Mouse (Mus musculus): ENCODE results near the gene Btbd11.

DNA sequence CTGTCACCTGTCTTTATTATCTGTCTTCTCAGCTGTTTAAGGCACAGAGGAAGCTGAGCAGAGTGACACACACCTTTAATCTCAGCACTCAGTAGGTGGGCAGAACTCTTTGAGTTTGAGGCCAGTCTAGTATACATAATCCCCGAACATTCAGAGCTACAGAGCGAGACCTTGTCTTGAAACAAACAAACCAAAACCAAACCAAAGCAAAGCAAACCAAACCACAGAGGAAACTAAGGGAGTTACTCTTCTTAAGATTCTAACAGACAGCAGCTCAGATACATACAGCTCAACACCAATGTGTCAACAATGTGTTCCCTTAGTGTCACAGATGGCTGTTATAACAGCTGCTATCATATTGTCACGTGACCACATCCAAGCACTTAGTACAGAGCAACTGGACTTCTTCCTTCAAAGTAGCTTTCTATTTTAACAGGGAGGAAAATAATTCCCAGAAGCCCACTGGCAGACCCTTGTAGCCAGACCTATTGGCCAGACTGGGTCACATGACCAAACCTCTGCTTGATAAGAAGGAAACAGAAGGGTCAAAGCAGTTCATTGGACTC, 27.0 kb upstream of the Btbd11 start:
- TF ChIP-seq CTCF (IDR thresholded peaks at IDR 0.05; ENCODE audit: low read depth) (no peak), EP300 (optimal IDR thresholded peaks at IDR 0.05) (no peak)
